Mouse (Mus musculus) gastrocnemius, postnatal 25 days (tissue): ENCODE measurements around the gene Dbx2. TPM values are rescaled to one million over a fixed set of nuclear protein-coding genes. Genes with fewer than 3 reads are reported as not detected.

Source experiments
- DNase-seq: peaks from one replicate; pipeline ENCODE4 v3.0.0; 2022
- long read RNA-seq, 2 experiments: library from polyadenylated mRNA; stranded (forward); transcript quantifications; one replicate each; pipeline ENCODE4 v2.0.0; 2021
- total RNA-seq, 2 experiments: library from RNA; stranded (reverse); gene quantifications; 1 replicate in 1 of 2; 2 replicates in 1 of 2; pipeline ENCODE4 v1.2.3; 2021

Gene Dbx2
- not detected for total RNA-seq
- long read RNA-seq, experiment 1, result 0 reads
- long read RNA-seq, experiment 2, result 0 reads

DNA sequence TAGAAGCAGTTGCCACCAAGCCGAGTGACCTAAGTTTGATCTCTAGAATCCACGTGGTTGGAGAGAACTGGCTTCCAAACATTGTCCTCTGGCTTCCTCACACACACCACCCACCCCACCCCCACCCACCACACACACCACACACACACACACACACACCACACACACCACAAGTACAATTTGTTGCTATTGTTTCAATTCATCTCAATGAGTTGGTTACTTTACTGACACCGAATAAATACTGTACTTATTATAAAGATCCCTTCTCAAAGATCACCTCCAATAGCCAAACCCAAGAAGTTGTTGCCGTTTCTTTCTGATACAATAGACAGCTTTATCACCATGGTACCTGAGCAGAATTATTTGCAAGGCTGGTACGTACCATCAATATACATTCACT is at the start of gene Dbx2:
Gene Dbx2 (minus strand): TSS at position 101 of the 400 bp plus-strand sequence.
- no peak for DNase-seq

GRCm38 (mm10) chr15:95702206-95702605 is 46.4 kb upstream of the Dbx2 start:
- DNase-seq, result no peak

GRCm38 (mm10) chr15:95701573-95701972 is 45.8 kb upstream of the Dbx2 start:
- no peak for DNase-seq

GRCm38 (mm10) chr15:95699371-95699770 is 43.6 kb upstream of the Dbx2 start:
- no peak for DNase-seq

GRCm38 (mm10) chr15:95693759-95694158 is 38.0 kb upstream of the Dbx2 start:
- no peak for DNase-seq

DNA sequence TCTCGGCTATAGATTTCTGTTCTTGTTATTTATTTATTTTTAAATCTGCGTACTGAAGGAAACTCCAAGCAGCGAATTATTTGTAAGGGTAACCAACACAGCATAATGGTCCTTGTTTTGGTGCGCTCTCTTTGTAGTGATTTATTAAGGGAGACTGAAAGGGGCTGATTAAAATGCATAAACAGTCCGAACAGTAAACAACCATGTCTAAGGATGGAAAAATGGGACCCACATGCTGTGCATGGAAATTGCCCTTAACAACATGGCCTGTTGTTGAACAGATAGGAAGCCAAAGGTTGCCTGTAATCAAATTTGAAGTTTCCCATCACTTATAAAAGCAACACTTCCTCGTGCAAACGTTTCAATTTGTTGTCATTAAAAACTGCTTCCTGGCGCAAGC is 35.8 kb upstream of the Dbx2 start:
- no peak for DNase-seq

DNA sequence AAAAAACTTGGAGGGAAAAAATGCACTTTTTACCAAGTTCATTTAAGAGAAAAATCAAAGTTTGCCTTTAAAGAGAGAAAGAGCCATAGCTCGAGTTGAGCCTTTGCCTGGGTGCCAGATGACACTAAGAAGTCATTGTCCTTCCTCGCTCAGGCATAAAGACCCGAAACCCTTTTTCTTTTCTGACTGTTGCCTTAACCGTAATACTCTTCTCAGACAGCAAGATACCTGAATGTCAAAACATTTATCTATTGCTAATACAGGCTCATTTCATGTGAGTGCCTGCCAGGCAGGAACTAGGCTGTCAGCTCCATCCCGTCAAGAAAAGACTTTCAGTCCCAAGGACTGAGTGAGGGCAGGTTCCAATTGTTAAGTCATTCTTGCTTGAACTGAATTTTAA is 35.4 kb upstream of the Dbx2 start:
- DNase-seq, result no peak

GRCm38 (mm10) chr15:95682620-95683019 is 26.9 kb upstream of the Dbx2 start:
- DNase-seq, result no peak

GRCm38 (mm10) chr15:95675645-95676044 is 19.9 kb upstream of the Dbx2 start:
- no peak for DNase-seq

DNA sequence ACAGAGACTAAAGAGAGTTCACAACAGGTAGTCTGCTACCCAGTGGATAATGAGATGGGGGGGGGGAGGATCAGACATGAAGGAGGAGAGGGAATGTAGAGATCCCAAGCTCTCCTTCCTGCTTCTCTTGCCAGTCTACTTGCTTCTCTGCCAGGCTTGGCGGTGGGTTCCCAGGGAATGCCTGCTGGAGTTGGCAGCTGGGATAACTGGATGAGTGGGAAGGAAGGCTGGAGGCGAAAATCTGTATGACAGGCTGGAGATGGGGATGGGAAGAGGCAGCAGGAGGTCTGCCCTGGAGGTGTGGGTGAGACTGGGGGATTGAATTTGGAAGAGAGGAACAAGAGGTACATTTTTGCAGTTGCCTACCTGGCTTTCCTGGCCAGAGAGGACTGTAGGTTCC is 19.4 kb upstream of the Dbx2 start:
- no peak for DNase-seq

- peak; percentile 49 for DNase-seq
Measured at GRCm38 (mm10) chr15:95667209-95667608, 11.4 kb upstream of the Dbx2 start.

DNA sequence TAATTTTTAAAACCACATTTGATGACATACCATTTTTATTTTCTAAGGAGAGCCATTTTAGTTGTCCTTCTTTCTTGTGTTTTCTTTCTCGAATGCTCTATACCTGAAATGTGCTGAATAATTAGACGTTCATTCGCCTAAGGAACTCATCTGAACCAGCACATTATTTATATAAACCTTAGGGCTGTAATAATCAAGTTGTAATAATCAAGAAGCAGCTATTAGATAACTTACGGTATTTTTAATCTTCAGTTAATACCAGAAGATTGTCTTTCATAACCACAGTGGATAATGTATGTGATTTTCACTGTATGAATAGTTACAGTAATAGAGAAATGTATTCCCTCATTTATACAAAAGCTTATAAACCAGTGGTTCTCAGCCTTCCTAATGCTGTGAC is 9.2 kb upstream of the Dbx2 start:
- no peak for DNase-seq

DNA sequence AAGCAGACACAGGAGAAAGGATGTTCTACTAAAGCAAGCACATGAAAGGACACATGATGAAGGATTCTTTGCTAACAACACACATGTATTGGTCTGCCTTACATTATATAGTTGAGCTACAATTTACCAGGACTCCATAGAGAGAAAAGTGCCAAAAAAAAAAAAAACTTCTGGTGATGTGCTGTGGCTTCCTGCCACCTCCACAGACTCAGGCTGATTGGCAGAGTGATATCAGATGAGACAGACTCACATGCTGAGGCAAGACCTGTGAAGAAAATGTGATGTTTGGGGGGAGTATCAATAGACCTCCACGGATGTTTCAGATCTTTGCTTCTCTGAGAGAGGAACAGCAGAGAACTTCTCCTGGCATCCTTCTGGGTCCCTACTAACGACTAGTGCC is 6.0 kb upstream of the Dbx2 start:
- DNase-seq, result no peak

DNA sequence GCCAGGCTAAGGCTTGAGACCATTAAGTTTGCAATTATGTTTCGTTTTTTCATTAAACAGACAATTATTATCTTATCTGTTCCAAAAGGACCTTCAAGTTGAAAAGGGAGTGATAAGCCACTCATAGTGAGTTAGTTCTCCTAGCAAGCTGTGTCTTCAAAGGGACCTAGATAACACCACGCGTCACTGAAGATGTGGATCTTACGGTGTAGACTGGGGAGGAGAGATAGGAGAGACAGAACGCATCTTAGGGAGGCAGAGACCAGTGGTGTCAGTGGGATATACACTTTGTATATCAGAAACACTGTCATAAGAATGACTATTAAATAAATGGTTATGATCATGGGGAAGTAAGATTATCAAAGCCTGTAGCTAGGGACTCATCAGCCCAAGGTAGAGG is 4.6 kb upstream of the Dbx2 start:
- DNase-seq, result no peak

GRCm38 (mm10) chr15:95654211-95654897 is 1.4 kb downstream of the Dbx2 start:
- DNase-seq, result no peak

DNA sequence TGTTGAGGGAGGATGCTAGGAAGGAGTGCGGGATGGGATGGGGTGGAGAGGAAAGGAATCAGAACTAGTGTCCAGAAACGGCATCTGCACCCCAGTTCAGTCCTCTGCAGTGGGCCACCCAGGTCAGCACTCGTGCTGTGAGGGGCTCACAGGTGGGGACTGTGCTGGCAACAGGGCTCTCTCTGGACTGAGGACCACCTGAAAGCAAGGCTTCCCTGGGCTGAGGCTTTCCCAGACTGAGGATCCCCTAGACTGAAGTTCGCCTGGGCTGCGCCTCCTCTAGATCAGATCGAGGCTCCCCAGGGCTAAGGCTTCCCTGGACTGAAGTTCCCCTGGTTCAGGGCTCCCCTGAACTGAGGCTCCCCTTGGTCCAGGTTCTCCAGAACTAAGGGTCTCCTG is 1.9 kb downstream of the Dbx2 start:
- no peak for DNase-seq

DNA sequence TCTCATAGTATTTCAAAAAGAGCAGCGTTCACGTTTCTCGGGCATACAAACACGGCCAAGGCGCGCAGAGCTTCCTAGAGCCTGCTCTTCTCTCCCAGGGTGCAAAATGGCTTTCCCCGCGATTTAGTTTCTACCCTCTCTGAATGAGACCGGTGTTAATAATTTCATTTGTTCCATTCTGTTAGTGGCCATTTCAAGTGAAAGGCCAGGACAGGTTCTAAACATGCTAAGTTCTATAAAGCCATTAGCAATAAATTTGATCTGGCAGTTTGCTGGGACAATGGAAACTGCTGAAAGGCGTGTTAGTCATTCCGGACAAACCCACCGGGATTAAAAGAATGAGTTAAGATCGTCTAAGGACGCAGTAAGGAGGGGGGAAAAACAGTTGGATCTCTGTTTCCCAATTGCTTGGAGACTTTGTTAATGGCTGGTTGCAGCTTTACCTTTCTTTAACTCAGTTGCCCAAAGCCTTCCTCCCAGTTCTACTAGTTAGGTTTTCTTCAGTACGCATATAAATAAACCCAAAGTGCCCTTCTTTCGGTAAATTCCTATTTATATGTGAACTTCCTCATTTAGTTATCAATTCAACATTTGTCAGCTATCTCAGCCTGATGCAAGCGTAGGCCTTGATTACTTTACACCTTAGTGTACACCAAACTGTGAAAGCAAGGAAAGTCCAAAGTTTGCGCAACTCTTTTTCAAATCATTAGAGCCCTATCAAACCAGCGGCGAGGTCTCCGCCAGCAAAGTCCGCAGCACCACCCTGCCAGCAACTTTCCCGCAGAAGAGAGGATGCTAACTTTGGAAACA is 2.7 kb downstream of the Dbx2 start:
- no peak for DNase-seq

DNA sequence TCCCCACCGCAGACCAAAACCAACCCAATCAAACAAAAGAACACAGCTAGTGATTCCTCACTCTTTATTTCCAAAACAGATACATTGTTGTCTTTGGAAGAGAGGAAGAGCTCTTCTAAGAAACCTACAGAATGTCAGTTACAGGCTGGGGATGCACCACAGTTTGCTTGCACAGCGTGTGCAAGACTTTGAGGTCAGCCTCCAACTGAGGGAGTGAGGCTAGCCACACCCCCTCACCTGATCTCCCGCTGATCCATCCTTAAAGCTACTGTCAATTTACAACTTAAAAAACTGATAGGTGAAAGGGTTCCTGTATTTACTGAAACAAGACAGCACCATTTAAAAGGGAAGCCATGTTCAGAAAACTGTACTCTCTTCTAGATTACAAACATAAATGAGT is 3.9 kb downstream of the Dbx2 start:
- DNase-seq, result no peak

DNA sequence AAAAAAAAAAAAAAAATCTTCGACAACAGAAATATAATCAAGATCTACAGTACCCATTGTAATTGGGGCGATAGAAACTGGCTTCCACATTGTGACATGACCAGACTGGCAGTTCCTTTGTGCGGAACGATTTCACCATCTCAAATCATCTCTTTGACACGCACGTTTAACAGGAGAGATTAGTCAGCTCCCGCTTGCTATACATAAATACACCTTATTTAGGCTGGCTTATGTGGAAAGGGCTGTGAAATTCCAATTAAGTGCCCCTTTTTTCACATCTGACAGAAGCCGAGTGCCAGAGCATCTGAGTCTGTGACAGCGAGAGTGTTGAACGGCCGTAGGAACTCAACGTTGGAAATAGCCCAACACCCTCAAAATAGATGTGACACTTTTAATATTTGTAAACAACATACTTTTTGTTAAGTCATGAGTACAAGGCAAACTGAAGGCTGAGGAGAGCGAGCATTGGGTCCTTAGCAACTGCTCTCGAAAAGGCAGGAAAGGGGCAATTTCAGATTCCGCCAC is 12.2 kb downstream of the Dbx2 start:
- no peak for DNase-seq

GRCm38 (mm10) chr15:95640347-95640746 is 15.4 kb downstream of the Dbx2 start:
- no peak for DNase-seq

DNA sequence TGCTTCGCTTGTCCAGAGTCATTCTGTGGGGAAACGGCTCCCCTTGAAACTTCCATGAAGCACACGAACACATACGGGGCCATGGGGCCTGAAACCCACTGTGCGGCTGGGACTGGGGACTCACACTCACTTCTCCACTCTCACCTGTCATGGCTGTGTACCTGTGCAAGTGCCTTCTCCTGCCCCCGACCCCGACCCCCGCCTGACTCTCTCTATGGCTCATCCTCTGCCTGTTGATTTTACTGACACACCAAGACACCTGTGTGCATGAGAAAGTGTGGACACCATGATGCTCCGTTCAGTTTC is 16.0 kb downstream of the Dbx2 start:
- no peak for DNase-seq

GRCm38 (mm10) chr15:95639115-95639828 is 16.5 kb downstream of the Dbx2 start:
- no peak for DNase-seq

DNA sequence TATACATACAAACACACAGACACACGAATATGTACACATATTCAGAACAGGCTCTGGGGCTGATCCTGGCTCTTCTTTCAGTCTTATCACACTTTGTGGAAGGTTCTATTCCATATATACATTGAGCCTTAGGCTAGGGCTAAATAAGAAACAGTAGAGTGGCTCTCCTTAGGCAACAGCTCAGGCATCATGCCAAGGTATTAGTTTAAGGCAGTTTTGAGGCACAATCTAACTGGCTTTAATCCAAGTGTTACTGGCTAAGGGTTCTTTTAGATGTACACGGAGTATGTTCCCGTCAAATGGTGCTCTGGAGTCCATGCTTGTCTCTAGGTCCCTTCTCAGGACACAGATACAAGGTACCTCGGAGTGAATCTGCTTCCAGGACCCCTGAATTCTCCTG is 31.4 kb downstream of the Dbx2 start:
- no peak for DNase-seq
